Mouse (Mus musculus): ENCODE data around the gene Plekhg5. TPM values are rescaled to one million over a fixed set of nuclear protein-coding genes. Genes with fewer than 3 reads are reported as not detected.

The Plekhg5 gene
- polyA plus RNA-seq, 2 experiments, result 2.6 to 4.7 TPM

DNA sequence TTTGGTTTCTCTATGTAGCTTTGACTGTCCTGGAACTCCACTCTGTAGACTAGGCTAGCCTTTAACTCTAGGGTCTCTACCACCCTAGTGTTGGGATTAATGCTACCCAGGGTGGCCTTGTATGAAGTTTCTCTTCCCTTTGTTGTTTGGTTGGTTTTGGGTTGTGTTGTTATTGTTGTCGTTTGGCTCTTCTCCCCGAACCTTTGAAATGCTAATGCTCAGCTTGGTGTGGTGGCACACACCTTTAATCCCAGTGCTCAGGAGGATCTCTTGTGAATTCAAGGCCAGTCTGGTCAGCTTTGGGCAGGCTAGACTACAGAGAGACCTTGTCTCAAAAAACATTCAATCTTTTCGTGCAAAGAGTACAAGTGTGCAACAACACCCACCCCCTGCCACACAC is 29.1 kb upstream of the Plekhg5 start:
- Histone ChIP-seq H3K27ac (no peak overlapping the region), H3K4me1 (replicated peaks; ENCODE audit: control insufficient read depth in 2 of 2, insufficient read depth in 2 of 2, low read length in 1 of 2) (peaks cover 2 to 6% of the 10 kb centered on the region in 2 experiments; a peak in 3 of 4 replicates), H3K4me2 (ENCODE audit: low read depth) (no peak overlapping the region), H3K27me3 (ENCODE audit: control insufficient read depth, insufficient read depth, low read length) (no peaks in the 10 kb centered on the region), H3K9me3 (ENCODE audit: control insufficient read depth, low read length) (no peaks in the 10 kb centered on the region), H3K36me3 (replicated peaks; ENCODE audit: control insufficient read depth, insufficient read depth, low read depth) (peaks cover 65% of the 10 kb centered on the region), H3K9ac (replicated peaks) (no peak overlapping the region), H3K4me3 (ENCODE audit: insufficient read depth in 1 of 2, low read depth in 2 of 2, low read length in 2 of 2) (no peak overlapping the region)
- DNase-seq (ENCODE audit: low read depth in 3 of 3, low spot score in 3 of 3) (no peak), ATAC-seq (ENCODE audit: insufficient read depth) (no peak)
- WGBS (ENCODE audit: insufficient replicate concordance), result 80% methylated on average over 3 of the region's 3 CpGs
- TF ChIP-seq EP300 (IDR thresholded peaks at IDR 0.05; ENCODE audit: low read depth) (no peak), CTCF (IDR thresholded peaks at IDR 0.05; ENCODE audit: low read depth) (no peak)

DNA sequence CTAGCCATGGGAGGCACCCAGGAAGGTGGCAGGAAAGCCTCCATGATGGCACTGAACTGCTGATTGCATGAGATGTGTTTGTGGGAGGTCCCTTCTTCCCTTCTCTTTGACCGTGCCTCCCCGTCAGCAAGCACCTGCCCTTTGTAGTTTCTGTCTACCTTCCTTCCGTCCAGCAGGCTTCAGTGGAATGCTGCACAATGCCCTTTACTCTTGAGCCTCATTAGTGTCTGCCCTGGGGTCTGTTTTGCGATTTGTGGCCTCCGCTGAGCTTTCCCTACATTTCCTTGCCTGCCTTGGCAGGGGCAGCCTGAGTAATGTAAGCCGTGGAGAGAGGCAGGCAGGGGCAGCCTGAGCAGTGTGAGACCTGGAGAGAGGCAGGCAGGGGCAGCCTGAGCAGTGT is 27.7 kb upstream of the Plekhg5 start:
- no peak for TF ChIP-seq CTCF (IDR thresholded peaks at IDR 0.05; ENCODE audit: low read depth)
- TF ChIP-seq EP300 (IDR thresholded peaks at IDR 0.05; ENCODE audit: low read depth), result no peak
- WGBS (ENCODE audit: insufficient replicate concordance), result 85% methylated on average over 6 of the region's 6 CpGs

DNA sequence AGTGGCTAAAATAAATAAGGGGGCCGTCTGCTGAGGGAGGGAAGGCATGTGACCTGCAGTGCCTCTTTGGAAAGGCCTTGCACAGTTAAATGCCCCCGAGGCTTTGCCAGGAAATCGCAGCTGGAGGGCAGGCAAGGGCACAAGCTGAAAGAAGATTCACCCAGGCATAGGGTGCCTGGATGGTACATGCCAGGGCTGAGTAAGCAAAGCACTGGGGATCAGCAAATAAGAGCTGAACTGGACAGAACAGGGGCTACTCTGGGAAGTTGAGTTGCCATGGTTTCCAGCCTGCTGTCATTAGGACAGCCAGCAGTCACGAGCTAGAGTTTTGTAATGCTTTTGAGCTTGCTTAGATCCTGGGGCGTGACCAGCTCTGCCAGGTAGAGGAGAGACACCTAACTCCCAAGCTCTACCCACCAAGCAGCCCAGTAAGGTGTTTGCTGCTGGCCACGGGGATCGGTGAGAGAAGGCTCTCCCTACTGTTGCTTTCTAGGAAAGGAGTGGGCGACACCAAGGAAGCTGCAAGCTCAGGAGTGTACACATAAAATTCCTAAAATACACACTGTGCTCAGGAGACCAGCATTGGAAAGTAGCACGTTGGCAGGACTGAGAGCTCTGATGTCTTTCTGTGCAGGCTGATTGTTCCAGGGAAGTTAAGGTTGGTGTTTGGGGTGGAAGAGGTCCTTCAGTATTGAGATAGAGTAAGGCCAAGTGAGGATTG is 9.7 kb upstream of the Plekhg5 start:
- TF ChIP-seq EP300 (IDR thresholded peaks at IDR 0.05; ENCODE audit: low read depth) (no peak), CTCF (IDR thresholded peaks at IDR 0.05; ENCODE audit: low read depth) (no peak)
- Histone ChIP-seq H3K4me1 (replicated peaks; ENCODE audit: control insufficient read depth in 2 of 2, insufficient read depth in 2 of 2, low read length in 1 of 2) (no peaks in the 10 kb centered on the region), H3K9me3 (ENCODE audit: control insufficient read depth, low read length) (no peaks in the 10 kb centered on the region), H3K9ac (replicated peaks) (no peak overlapping the region), H3K4me2 (ENCODE audit: low read depth) (no peak overlapping the region), H3K27me3 (ENCODE audit: control insufficient read depth, insufficient read depth, low read length) (no peaks in the 10 kb centered on the region), H3K36me3 (replicated peaks; ENCODE audit: control insufficient read depth, insufficient read depth, low read depth) (peaks cover 20% of the 10 kb centered on the region), H3K27ac (no peak overlapping the region), H3K4me3 (ENCODE audit: insufficient read depth in 1 of 2, low read depth in 2 of 2, low read length in 2 of 2) (no peak overlapping the region)
- ATAC-seq (ENCODE audit: insufficient read depth), result peak; percentile 33; the same call in 1 of the 2 replicates
- DNase-seq (ENCODE audit: low read depth in 3 of 3, low spot score in 3 of 3), result peak in 1 of 3 experiments; percentile 19
- 66% methylated on average over 9 of the region's 9 CpGs for WGBS (ENCODE audit: insufficient replicate concordance)

More for the DNA sequence above, 27.7 kb upstream of the Plekhg5 start:
- Histone ChIP-seq H3K36me3 (replicated peaks; ENCODE audit: control insufficient read depth, insufficient read depth, low read depth) (peaks cover 72% of the 10 kb centered on the region), H3K9ac (replicated peaks) (no peak overlapping the region), H3K27ac (no peak overlapping the region), H3K4me1 (replicated peaks; ENCODE audit: control insufficient read depth in 2 of 2, insufficient read depth in 2 of 2, low read length in 1 of 2) (peaks cover 2 to 6% of the 10 kb centered on the region in 2 experiments; a peak in 3 of 4 replicates), H3K4me2 (ENCODE audit: low read depth) (no peak overlapping the region), H3K9me3 (ENCODE audit: control insufficient read depth, low read length) (no peaks in the 10 kb centered on the region), H3K4me3 (ENCODE audit: insufficient read depth in 1 of 2, low read depth in 2 of 2, low read length in 2 of 2) (no peak overlapping the region), H3K27me3 (ENCODE audit: control insufficient read depth, insufficient read depth, low read length) (no peaks in the 10 kb centered on the region)
- ATAC-seq (ENCODE audit: insufficient read depth) (no peak), DNase-seq (ENCODE audit: low read depth in 3 of 3, low spot score in 3 of 3) (no peak)

DNA sequence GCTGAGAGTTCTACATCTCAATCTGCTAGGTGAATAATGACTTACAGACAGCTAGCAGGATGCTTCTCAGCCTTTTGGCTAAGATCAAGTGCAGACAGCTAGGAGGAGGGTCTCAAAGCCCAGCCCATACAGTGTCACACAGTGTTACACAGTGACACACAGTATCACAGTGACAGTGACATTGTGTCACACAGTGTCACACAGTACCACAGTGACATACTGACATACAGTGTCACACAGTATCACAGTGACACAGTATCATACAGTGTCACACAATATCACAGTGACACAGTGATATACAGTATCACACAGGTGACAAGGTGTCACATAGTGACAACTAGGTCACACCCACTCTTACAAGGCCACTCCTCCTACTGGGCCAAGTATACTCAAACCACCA is 5.0 kb upstream of the Plekhg5 start:
- DNase-seq (ENCODE audit: low read depth in 3 of 3, low spot score in 3 of 3), result no peak
- ATAC-seq (ENCODE audit: insufficient read depth), result peak; percentile 37

DNA sequence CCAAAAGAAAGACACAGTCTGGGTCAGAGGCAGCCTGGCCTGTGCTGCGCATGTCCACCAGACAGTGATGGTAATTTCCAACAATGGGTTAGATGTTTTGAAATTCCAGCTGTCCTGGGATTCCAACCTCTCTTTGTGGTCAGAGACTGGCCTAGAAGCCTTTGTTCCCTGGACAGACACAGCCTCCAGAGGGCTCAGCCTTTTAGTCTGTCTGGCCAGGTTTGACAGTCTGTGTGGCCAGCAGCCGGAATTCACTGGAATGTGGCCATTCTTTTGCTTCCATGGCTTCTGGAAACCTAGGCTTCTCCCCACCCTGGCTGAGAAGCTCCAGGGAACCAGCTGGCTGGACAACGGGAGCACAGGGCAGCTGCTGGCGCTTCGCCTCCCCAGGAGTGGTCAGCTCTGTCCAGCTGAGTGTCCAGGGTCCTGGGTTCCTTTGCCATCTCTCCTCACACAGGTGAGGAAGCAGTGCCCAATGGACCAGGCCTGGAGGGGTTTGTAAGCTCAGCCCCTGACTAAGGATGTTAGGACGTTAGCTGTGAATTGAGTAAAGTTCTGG is 4.1 kb upstream of the Plekhg5 start:
- ATAC-seq (ENCODE audit: insufficient read depth), result no peak

More for the DNA sequence above, 5.0 kb upstream of the Plekhg5 start:
- Histone ChIP-seq H3K4me2 (ENCODE audit: low read depth) (no peak overlapping the region), H3K4me1 (replicated peaks; ENCODE audit: control insufficient read depth in 2 of 2, insufficient read depth in 2 of 2, low read length in 1 of 2) (no peaks in the 10 kb centered on the region), H3K36me3 (replicated peaks; ENCODE audit: control insufficient read depth, insufficient read depth, low read depth) (no peaks in the 10 kb centered on the region), H3K9ac (replicated peaks) (no peak overlapping the region), H3K4me3 (ENCODE audit: insufficient read depth in 1 of 2, low read depth in 2 of 2, low read length in 2 of 2) (no peak overlapping the region), H3K9me3 (ENCODE audit: control insufficient read depth, low read length) (no peaks in the 10 kb centered on the region), H3K27me3 (ENCODE audit: control insufficient read depth, insufficient read depth, low read length) (no peaks in the 10 kb centered on the region), H3K27ac (no peak overlapping the region)
- TF ChIP-seq EP300 (IDR thresholded peaks at IDR 0.05; ENCODE audit: low read depth), result no peak
- TF ChIP-seq CTCF (IDR thresholded peaks at IDR 0.05; ENCODE audit: low read depth), result no peak

More for the DNA sequence above, 4.1 kb upstream of the Plekhg5 start:
- no peak for TF ChIP-seq CTCF (IDR thresholded peaks at IDR 0.05; ENCODE audit: low read depth)
- no peaks in the 10 kb centered on the region for H3K4me1 ChIP-seq (replicated peaks; ENCODE audit: control insufficient read depth in 2 of 2, insufficient read depth in 2 of 2, low read length in 1 of 2)
- no peak overlapping the region for H3K27ac ChIP-seq
- H3K36me3 ChIP-seq (replicated peaks; ENCODE audit: control insufficient read depth, insufficient read depth, low read depth), result no peaks in the 10 kb centered on the region
- 75% methylated on average over 6 of the region's 6 CpGs for WGBS (ENCODE audit: insufficient replicate concordance)
- no peak for DNase-seq (ENCODE audit: low read depth in 3 of 3, low spot score in 3 of 3)
- no peak overlapping the region for H3K4me2 ChIP-seq (ENCODE audit: low read depth)
- H3K9me3 ChIP-seq (ENCODE audit: control insufficient read depth, low read length), result no peaks in the 10 kb centered on the region
- no peaks in the 10 kb centered on the region for H3K27me3 ChIP-seq (ENCODE audit: control insufficient read depth, insufficient read depth, low read length)
- H3K9ac ChIP-seq (replicated peaks), result no peak overlapping the region
- no peak overlapping the region for H3K4me3 ChIP-seq (ENCODE audit: insufficient read depth in 1 of 2, low read depth in 2 of 2, low read length in 2 of 2)
